Mouse (Mus musculus): Measurements from ENCODE around the gene Hoxb8.

Gene Hoxb8

DNA sequence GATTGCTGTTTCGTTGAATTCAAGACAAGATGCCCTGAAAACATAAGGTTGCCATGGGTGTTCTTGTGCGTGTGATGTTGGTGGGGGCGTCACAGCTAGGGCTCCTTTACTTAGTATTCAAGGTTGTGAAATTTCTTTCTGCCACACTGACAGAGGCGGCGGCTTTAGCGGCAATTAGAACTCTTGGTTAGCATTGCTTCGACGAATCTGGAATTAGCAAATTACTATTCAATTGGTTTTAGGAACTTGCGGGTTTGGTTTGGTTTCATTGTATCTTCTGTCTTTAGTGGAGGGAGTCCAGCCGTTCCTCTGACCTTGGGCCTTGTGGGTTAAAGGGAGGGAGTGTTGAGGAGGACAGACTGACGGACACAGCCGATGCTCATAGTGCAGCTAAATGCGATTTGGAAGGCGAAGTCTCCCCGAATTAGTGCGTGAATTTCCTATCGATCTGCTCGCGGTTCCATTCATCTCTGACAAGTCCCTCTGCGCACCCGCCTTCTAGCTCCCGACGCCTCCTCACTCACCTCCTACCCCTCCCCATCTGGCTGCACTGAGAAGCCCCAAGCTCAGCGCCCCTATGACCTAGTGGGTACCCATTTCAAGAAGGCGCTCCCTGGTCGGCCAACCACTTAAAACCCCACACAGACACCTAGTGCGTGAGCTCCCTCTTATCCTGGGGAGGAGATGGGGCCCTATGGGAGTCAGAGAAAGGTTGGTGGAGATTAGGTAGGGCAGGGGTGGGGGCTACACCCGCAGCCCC is 36.1 kb downstream of the Hoxb8 start, which contains the start of gene Hoxb4:
Hoxb4 (plus strand) TSS at position 660 of the 760 bp plus-strand sequence.
- DNase-seq = no peak

DNA sequence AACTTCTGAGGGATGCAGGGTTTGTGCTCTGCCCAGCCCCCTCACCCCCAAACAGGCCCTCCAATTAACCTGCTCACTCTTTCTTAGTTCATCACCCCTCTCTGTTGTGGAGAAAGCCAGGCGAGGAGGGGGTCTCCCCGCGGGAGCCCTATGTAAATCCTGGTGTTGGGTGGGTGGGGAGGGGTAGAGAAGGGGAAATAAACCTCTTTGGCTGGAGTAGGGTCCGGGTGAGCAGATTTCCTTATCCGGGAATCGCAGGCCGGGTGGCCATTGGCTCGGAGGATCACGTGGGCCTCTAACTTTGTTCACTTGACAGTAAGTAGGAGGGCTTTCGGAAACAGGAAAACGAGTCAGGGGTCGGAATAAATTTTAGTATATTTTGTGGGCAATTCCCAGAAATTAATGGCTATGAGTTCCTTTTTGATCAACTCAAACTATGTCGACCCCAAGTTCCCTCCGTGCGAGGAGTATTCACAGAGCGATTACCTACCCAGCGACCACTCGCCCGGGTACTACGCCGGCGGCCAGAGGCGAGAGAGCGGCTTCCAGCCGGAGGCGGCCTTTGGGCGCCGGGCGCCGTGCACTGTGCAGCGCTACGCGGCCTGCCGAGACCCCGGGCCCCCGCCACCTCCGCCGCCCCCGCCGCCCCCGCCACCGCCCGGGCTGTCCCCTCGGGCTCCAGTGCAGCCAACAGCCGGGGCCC is 36.8 kb downstream of the Hoxb8 start:
- DNase-seq = no peak

DNA sequence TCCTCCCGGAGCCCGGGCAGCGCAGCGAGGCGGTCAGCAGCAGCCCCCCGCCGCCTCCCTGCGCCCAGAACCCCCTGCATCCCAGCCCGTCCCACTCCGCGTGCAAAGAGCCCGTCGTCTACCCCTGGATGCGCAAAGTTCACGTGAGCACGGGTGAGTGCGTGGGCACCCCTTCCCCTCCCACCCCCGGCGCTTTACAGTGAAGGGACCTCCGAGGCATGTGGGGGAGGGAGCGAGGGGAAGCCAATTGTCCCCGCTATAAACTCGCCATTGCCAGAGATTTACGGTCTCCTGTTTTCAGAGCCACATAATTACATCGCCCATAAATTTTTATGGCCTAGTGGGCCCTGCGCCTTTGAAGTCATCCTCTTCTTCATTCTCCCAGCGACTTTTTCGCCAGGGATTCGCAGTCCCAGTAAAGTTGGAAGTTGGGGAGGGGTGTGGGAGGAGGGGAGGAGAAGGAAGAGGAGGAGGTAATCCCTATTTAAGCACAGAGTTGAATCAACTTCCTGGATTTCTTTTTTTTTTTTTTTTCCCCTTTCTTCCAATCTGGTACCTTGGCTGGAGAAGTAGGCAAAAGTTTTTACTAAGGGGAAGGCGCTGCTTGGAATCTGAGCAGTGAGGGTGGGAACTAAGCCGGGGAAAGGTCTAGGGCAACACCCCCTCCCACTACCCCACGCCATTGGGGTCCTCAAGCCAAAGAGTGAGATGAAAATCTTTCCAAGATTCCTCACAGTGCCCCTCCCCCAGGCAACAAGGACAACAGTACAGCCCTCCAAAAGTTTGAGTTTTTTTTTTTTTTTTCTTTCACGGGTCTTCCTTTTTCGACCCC is 37.6 kb downstream of the Hoxb8 start:
- DNase-seq = no peak

DNA sequence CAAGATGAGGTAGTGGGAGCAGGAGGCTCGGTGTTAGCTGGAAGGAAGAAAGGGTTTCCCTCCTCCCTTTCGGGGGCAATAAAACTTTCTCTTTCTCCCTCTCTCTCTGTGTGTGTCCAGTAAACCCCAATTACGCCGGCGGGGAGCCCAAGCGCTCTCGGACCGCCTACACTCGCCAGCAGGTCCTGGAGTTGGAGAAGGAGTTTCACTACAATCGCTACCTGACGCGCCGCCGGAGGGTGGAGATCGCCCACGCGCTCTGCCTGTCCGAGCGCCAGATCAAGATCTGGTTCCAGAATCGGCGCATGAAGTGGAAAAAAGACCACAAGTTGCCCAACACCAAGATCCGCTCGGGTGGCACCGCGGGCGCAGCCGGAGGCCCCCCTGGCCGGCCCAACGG is 38.2 kb downstream of the Hoxb8 start:
- no peak for DNase-seq

DNA sequence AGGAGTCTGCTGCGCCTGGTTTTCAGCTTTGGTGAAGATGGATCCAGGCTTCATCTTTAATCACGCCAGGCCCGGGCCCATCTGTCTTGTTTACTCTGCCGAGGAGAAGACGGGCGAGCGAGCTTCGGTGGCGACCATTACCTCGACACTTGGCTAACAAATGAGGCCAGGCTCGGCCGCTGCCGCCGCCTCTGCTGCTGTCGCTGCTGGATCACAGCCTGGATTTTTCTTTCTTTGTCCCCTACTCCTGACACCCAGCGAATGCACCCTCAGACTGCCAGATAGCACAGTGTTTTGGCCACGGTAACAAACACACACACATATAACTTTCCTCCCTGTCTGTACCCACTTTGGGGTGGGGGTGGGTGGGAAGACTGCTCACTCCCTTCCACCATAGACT is 39.0 kb downstream of the Hoxb8 start:
- DNase-seq = no peak

DNA sequence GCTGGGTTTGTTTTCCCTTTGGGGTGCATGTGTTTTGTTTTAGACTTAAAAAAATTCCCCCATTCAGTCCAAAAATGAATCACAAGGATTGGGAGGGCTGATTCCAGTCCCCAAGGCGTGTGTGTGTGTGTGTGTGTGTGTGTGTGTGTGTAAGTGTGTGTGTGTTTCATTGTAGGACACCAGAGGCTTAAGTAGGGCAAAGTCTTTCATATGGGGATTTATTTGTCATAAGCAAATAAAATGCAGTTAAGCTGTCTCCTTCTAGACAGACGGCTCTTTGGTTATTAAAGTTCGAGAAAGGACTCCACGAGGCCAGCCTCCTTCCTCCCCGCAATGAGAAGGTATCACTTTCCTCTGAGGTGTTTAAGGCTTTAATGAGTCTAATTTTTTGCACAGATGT is 40.1 kb downstream of the Hoxb8 start:
- no peak for DNase-seq

DNA sequence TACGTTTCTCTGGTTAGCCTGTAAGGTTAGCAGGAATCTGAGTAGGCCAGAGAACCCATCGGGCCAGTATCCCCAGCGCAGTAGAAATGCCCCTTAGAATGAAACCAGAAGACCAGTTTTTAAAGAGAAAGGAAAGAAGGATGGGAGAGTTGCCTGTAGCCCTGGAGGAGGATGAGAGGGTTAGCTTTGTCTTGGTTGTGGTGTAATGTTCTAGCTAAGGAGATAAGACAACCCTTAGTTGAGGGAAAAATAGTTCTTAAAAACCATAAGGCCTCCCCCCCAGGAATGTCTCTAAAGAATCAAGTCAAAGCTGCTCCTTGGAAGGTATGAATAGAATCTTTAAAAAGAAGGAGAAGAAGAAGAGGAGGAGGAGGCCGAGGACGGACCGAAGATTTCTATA is 41.0 kb downstream of the Hoxb8 start:
- no peak for DNase-seq

DNA sequence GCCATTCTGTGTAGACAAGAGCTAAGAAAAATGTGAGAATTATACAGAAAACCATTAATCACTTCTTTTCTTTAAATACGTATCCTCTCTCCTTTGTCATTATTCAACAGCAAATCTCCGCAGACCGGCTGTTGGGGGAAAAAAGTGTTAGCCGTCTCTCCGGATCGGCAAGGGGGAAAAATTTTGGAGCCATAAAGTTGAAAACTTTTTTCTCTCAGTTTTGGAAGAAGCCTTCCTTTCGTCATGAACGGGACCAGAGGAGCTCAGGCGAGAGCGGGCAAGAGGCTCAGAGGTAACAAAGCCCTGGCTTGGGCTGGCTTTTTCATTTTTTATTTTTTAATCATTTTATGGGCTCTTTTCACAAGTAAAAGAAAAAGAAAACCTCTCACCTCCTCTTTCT is 41.4 kb downstream of the Hoxb8 start, which contains the start of gene Hoxb3:
Hoxb3 (plus strand) TSS at position 173 of the 400 bp plus-strand sequence.
- no peak for DNase-seq

DNA sequence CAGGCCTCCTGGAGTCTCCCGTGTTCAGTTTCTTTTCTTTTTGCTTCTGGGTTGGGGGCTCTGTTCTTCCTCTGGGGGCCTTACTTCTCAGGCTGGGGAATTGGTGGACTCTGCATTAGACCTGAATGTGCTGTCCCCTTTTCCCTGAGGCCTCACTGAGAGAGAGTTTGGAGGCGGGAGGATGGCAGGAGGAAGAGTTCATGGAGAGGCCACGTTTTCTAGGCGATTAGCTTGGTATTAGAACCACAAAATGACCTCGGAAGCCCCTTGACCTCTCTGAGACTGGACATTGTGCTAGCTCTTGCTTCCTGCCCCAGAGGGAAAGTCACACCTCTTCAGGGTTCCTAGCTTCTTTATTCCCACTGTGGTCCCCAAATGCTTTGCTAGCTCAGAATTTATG is 42.4 kb downstream of the Hoxb8 start:
- DNase-seq = no peak

DNA sequence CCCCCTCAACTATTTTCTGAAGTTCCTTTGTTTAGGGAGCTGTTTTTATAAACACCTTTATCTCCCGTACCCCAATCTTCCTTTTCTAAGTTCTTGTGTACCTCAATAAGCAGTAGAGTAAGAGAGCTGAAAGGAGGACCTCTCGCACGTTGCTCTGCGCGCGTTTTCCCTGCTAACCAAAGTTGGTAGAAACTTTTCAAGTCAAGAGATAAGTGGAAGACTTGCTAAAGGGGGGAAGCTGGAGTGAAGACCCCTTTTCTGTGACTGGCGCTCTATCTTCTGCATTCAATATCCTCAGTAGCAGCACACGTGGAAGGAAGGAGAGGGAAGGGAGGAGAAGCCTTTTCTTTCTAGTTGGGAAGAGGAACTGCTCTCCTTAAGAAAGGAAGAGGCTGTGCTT is 43.3 kb downstream of the Hoxb8 start:
- no peak for DNase-seq

DNA sequence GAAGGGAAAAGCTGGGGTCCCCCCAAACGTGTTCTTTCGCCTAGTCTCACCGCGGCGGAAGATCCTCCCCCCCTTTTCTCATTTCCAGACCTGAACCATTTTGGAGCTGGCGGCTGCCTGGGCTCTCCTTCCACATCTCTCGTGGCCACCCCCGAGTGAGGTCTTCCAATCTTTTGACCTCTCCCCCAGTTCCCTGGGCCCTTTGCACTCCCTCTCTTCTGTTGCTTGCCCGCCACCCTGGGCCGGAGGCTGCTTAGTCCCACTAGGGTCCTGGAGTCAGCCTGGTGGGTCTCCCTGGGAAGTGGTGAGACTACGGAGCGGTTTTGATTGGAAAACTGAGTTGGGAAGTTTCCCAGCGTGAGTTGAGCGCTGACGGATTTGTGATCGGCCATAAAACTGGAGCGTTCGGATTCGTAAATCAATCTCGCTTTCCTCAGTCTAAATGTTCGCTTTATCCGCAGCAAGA is 44.1 kb downstream of the Hoxb8 start:
- DNase-seq = no peak

DNA sequence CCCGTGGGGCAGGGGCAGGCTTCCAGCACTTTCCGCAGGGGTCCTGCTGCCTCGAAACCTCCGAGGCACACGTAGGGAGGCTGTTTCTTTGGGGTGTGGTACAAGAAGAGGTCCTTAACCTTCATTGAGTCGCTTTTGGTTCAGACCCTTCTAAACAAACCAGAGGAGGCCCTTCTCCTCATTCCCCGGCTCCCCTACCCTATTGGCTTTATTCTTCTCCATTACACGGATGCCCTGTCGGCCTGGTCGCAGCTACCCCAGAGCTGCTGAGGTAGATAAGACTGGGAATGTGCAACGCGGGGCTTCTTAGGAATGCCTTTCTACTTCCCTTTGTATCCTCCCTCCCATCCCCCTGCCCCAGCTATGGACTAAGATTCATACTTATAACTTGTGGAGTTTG is 45.0 kb downstream of the Hoxb8 start:
- DNase-seq = no peak

DNA sequence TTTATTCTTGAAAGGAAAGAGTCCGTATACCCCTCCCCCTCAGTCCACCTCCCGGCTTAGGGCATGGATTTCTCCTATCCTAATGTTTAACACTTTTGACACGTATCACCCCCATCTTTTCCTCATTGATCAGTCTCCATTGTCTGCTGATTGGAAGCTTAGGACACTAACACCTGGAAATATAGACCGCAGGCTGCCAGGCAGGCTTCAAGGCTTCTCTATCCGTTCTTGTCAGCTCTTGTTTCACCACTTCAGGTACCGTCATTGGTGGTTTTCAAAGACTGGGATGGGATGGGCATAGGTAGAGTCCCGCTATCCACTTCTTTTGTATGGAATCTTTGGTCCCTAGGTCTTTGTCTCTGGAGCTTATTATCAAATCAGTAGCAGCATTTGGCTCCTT is 45.4 kb downstream of the Hoxb8 start:
- DNase-seq = no peak

DNA sequence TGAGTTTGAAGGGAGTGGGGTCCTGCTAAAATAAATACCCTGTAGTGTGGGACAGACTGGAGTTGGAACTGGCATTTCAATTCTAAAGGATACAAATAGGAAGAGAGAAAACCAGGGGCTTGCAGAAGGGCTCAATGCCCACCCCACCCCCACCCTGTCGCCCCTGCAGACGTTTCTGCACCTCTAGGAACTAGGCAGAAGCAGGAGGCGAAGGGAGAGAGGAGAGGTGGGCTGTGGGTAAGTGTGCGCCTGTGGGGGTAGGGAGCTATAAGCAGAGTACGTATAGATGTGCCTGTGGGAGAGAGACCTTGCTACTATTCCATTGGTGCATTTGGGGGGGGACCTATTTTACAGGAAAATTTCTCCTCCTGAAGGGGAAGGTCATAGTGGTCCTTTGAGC is 46.0 kb downstream of the Hoxb8 start:
- DNase-seq = no peak

DNA sequence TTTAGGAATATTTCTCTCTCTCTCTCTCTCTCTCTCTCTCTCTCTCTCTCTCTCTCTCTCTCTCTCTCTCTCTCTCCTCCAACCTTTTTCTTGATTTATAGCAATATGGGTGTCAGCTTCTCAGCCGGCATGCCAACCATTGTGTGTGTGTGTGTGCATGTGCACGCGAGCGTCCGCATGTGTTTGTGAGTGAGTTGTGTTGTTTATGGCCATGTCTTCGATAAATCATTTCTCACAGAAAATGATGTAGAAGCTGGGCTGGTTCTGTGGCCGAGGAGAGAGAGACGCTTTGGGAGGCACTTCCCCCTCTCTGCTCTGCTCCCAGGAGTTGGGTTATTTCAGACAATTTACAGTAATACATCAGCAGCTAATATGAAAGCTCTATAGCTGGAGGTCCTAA is 46.9 kb downstream of the Hoxb8 start:
- DNase-seq = no peak

DNA sequence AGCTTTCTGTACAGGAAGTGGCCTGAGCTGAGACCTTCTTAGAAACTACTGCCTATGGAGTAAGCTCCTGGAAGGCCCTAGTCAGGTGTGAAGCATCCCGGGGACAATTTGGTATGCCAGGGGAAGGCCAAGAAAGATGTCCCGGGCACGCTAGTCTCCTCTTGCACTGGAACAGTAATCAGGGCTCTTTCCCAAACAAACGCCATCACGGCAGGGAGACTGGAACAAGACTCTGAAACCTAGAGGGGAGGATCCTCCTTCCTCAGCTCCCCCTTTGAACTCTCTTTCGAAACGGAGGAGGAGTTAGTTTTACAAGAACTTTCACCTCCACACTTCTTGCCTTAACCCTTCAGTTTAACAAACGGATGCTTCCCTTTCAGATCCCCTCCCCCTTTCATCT is 50.4 kb downstream of the Hoxb8 start:
- no peak for DNase-seq

DNA sequence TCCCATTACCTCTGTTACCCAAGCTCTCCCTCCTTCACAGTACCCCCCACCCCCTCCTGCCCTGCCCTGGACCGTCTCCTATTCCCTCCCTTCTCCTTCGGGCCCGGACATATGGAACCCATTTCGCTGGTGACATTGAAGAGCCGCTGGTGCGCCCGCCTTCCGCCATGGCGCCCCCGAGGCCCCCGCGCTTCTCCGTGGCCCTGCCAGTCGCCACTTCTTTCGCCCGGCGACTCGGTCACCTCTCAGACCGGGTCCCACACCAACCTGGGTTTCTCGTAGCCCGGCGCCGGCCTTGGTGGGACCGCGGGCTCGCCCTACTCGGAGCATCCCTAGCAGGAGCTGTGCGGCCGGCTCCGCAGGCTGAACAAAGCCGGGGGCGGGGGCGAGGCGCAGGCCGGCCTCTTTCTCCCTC is 50.9 kb downstream of the Hoxb8 start:
- DNase-seq = no peak

DNA sequence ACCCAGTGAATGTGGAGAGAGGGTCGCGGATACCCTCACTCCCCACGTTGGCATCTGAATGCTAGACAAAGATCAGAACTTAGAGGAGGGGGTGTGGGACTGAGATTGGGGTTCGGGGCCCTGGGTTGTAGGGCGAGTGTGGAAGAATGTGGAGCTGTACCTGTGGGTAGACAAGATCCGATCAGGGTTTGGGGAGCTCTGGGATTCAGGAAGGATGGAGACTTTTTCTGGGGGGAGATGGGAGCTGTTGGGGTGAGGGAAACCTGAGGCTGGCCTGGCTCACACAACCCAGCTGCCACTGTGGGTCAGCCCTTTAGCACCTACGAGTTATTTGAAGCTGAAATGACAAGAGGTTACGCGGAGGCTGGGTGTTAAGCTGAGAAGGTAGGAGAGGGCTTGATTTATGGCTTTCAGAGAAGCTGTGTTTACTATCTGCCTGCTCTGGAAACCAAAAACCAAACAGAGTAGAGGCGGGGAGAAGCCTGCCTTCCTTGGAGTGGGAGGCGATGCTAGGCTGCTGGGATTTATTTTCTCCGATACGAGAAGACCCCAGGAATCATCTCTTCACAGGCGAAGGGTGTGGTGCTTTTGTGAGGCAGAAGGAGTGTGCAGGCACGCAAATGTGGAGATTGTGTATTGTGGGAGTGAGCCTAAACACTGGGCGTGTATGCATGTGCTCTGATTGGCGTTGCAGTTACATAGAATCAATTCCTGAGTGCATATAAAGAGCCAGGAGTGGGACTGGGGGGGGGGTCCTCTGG is 51.7 kb downstream of the Hoxb8 start:
- DNase-seq = no peak

DNA sequence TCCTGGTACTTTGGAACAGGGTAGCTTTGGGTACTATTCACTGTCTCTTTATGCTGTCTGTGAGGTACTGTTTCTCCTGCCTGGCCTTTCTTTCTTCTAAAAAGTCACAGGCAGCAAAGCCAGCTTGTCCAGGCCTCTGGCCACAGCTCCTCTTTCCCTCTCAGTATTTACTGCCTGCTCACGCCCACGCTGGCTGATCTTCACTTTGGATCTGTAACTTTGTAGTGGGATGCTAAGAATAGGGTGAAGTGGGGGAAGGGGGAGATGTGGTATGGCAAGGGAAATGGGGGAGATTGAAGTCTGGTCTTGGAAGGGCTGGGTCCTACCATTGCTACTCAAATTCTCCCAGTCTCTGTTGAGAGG is 52.3 kb downstream of the Hoxb8 start:
- no peak for DNase-seq
